Mouse (Mus musculus): ENCODE data around the gene Inka1. TPM values are rescaled to one million over a fixed set of nuclear protein-coding genes. Genes with fewer than 3 reads are reported as not detected.
A peak's percentile ranks its signal among the peaks of the same experiment; 100 is the strongest.

Inka1 gene
- total and polyA plus RNA-seq, 3 experiments, result 25.2 to 30.2 (median 28.0) TPM

GRCm38 (mm10) chr9:107950460-107951355, 35.0 kb downstream of the Inka1 start:
- dilution Hi-C loops (cut with MboI; ENCODE audit: extremely low pct_ligation_motif_present, extremely low pct_unique_long_range_greater_than_20kb, low sequenced_read_pairs) (no loop called here), in situ Hi-C loops (cut with MboI; ENCODE audit: low pct_ligation_motif_present, low pct_unique_long_range_greater_than_20kb, low sequenced_read_pairs) (no loop called here)
- Histone ChIP-seq H3K9ac (ENCODE audit: insufficient read depth, low read depth) (peak overlapping the region; percentile 42), H3K4me1 (ENCODE audit: control insufficient read depth in 1 of 2, insufficient read depth in 2 of 2) (peaks cover 13 to 47% of the 10 kb centered on the region in 2 experiments), H3K79me2 (replicated peaks; ENCODE audit: control insufficient read depth, extremely low read depth, insufficient read depth, poor library complexity, severe bottlenecking) (peaks cover 33% of the 10 kb centered on the region), H3K4me2 (ENCODE audit: insufficient read depth, low read depth, poor library complexity, severe bottlenecking) (peak overlapping the region; percentile 89), H3K27me3 (replicated peaks) (peaks cover 34% of the 10 kb centered on the region), H3K9me3 (replicated peaks; ENCODE audit: low read length) (peaks cover 7% of the 10 kb centered on the region), H3K27ac (ENCODE audit: insufficient read depth, low read depth) (0 out of 2 replicates have a peak overlapping the region, but pooled peaks have one; percentile 12), H3K4me3 (replicated peaks in 1 of 3; ENCODE audit: low read depth in 2 of 3, low read length in 2 of 3, poor library complexity in 1 of 3) (peak overlapping the region; percentile 86 to 95 (median 89)), H3K36me3 (replicated peaks in 1 of 2; ENCODE audit: control insufficient read depth in 1 of 2, insufficient read depth in 1 of 2, low read length in 1 of 2) (peaks cover 3 to 23% of the 10 kb centered on the region in 2 experiments)
- DNase-seq (ENCODE audit: extremely low read depth), result peak; percentile 89
- TF ChIP-seq POLR2A (IDR thresholded peaks at IDR 0.05; ENCODE audit: low read depth, low read length), result peak; percentile 86
- TF ChIP-seq USF2 (conservative IDR thresholded peaks at IDR 0.05; ENCODE audit: low read depth, low read length), result no peak
- peak; percentile 86 for TF ChIP-seq HCFC1 (IDR thresholded peaks at IDR 0.05; ENCODE audit: low read depth, low read length)
- TF ChIP-seq TBP (conservative IDR thresholded peaks at IDR 0.05; ENCODE audit: low read depth, low read length), result peak; percentile 73
- TF ChIP-seq CHD1 (IDR thresholded peaks at IDR 0.05; ENCODE audit: low read depth, low read length), result no peak
- no peak for TF ChIP-seq MAFK (IDR thresholded peaks at IDR 0.05; ENCODE audit: insufficient replicate concordance, low read length)
- TF ChIP-seq EP300 (IDR thresholded peaks at IDR 0.05; ENCODE audit: low read length), result no peak
- peak; percentile 99 for TF ChIP-seq SIN3A (IDR thresholded peaks at IDR 0.05; ENCODE audit: low read length)
- no peak for TF ChIP-seq CTCF (conservative IDR thresholded peaks at IDR 0.05 in 1 of 2, IDR thresholded peaks at IDR 0.05 in 1 of 2; ENCODE audit: low read depth in 2 of 2, low read length in 2 of 2)
- TF ChIP-seq JUN (IDR thresholded peaks at IDR 0.05; ENCODE audit: insufficient read depth, low read depth, low read length), result no peak
- peak; percentile 17; the same call in 1 of the 2 replicates for TF ChIP-seq BHLHE40 (IDR thresholded peaks at IDR 0.05; ENCODE audit: low read depth, low read length)
- TF ChIP-seq MXI1 (IDR thresholded peaks at IDR 0.05; ENCODE audit: low read depth, low read length), result peak; percentile 91
- TF ChIP-seq NRF1 (IDR thresholded peaks at IDR 0.05; ENCODE audit: low read depth, low read length), result 0 out of 2 replicates have a peak, but pooled peaks have one; percentile 13
- TF ChIP-seq ZKSCAN1 (IDR thresholded peaks at IDR 0.05; ENCODE audit: borderline replicate concordance, low read depth, low read length), result no peak
- TF ChIP-seq TCF12 (IDR thresholded peaks at IDR 0.05; ENCODE audit: low read depth, low read length), result peak; percentile 63
- TF ChIP-seq JUND (conservative IDR thresholded peaks at IDR 0.05; ENCODE audit: low read depth, low read length), result no peak
- TF ChIP-seq MAZ (IDR thresholded peaks at IDR 0.05; ENCODE audit: low read depth, low read length), result 0 out of 2 replicates have a peak, but pooled peaks have one; percentile 39
- TF ChIP-seq POLR2AphosphoS2 (IDR thresholded peaks at IDR 0.05; ENCODE audit: low read depth, low read length), result no peak; the same call in 1 of the 2 replicates
- peak; percentile 82 for TF ChIP-seq NELFE (IDR thresholded peaks at IDR 0.05; ENCODE audit: low read depth, low read length)
- peak; percentile 57; the same call in 1 of the 2 replicates for TF ChIP-seq MYC (IDR thresholded peaks at IDR 0.05; ENCODE audit: low read depth, low read length)
- TF ChIP-seq MEF2A (IDR thresholded peaks at IDR 0.05; ENCODE audit: borderline replicate concordance, low read depth, low read length), result peak; percentile 28; the same call in 1 of the 2 replicates
- peak; percentile 71 for TF ChIP-seq ZMIZ1 (IDR thresholded peaks at IDR 0.05; ENCODE audit: low read depth, low read length)
- TF ChIP-seq PAX5 (IDR thresholded peaks at IDR 0.05; ENCODE audit: low read length), result no peak
- no peak for TF ChIP-seq USF1 (IDR thresholded peaks at IDR 0.05; ENCODE audit: low read depth, low read length)
- TF ChIP-seq MAX (IDR thresholded peaks at IDR 0.05; ENCODE audit: low read length), result peak; percentile 70; the same call in 1 of the 2 replicates
- TF ChIP-seq KAT2A (IDR thresholded peaks at IDR 0.05; ENCODE audit: insufficient replicate concordance, low read length), result peak; percentile 81
- TF ChIP-seq E2F4 (IDR thresholded peaks at IDR 0.05; ENCODE audit: insufficient replicate concordance, low read depth, low read length), result peak; percentile 96
- TF ChIP-seq IRF4 (IDR thresholded peaks at IDR 0.05; ENCODE audit: low read depth, low read length), result peak; percentile 83
- no peak for TF ChIP-seq GABPA (IDR thresholded peaks at IDR 0.05; ENCODE audit: insufficient replicate concordance, low read depth, low read length)
- TF ChIP-seq UBTF (IDR thresholded peaks at IDR 0.05; ENCODE audit: low read depth, low read length), result no peak
- TF ChIP-seq ELF1 (IDR thresholded peaks at IDR 0.05; ENCODE audit: low read depth, low read length), result peak; percentile 87
- TF ChIP-seq CHD2 (IDR thresholded peaks at IDR 0.05; ENCODE audit: low read length), result peak; percentile 85
- no peak for TF ChIP-seq ZNF384 (IDR thresholded peaks at IDR 0.05; ENCODE audit: low read depth, low read length)
- TF ChIP-seq RCOR1 (conservative IDR thresholded peaks at IDR 0.05; ENCODE audit: low read depth, low read length), result no peak
- no peak for TF ChIP-seq RAD21 (IDR thresholded peaks at IDR 0.05; ENCODE audit: low read depth, low read length)
- no peak for TF ChIP-seq ZC3H11A (IDR thresholded peaks at IDR 0.05; ENCODE audit: low read depth, low read length)
- 0 out of 2 replicates have a peak, but pooled peaks have one; percentile 8 for TF ChIP-seq ETS1 (conservative IDR thresholded peaks at IDR 0.05; ENCODE audit: low read depth, low read length)
- TF ChIP-seq SMC3 (IDR thresholded peaks at IDR 0.05; ENCODE audit: low read depth, low read length), result no peak

Measured in CH12.LX (cell line).